Mouse (Mus musculus): Measurements from ENCODE around the gene Brk1.

Gene Brk1

GRCm38 (mm10) chr6:113660492-113661352 lies 56.1 kb downstream of the Brk1 start:
- no peak for DNase-seq

GRCm38 (mm10) chr6:113661353-113662241 lies 57.0 kb downstream of the Brk1 start:
- peak; percentile 80 for DNase-seq

DNA sequence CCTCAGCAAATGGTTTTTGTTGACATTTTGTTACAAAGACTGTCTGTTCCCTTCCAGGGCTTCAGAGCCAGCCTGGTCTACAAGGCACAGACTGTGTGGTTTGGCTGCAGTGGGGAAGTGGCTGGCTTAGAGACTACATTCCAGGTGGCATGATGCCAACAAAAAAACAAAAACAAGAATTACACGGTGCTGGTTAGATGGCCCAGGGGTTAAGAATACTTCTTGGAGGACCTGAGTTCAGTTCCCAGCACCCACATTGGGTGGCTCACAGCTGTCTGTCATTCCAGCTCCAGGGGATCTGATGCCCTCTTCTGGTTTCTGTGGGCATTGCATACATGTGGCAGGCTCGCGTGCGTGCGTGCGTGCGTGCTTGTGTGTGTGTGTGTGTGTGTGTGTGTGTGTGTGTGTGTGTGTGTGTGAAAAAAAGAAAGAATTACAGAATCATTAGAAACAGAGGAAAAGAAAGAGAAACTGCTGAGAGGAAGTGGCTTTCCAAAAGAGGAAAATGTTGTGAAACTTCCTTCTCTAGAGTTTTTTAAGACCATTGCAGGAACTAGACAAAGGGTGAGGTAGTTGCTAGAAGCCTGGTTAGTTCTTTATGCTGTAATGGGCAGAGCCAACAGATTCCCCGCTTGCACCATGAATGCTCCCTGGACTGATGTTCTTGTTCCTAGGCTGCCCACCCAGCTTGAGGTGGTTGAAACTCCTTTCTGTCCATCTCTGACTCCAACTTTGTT lies 58.6 kb downstream of the Brk1 start:
- DNase-seq, result no peak

GRCm38 (mm10) chr6:113664305-113664704 lies 59.7 kb downstream of the Brk1 start:
- no peak for DNase-seq

All from kidney, postnatal 14 days (tissue).